Mouse (Mus musculus): Measurements from ENCODE around the gene A930004D18Rik.

The A930004D18Rik gene

GRCm38 (mm10) chr2:18037491-18037890 lies at the start of gene A930004D18Rik:
TSS of gene A930004D18Rik (minus strand) at chr2:18037737.
- DNase-seq (ENCODE audit: low read depth) = no peak

- no peak for DNase-seq (ENCODE audit: low read depth)
These were observed 42.8 kb upstream of the A930004D18Rik start for GRCm38 (mm10) chr2:18080182-18080860.

- DNase-seq (ENCODE audit: low read depth) = no peak
These were observed 34.4 kb upstream of the A930004D18Rik start for GRCm38 (mm10) chr2:18071947-18072346.

DNA sequence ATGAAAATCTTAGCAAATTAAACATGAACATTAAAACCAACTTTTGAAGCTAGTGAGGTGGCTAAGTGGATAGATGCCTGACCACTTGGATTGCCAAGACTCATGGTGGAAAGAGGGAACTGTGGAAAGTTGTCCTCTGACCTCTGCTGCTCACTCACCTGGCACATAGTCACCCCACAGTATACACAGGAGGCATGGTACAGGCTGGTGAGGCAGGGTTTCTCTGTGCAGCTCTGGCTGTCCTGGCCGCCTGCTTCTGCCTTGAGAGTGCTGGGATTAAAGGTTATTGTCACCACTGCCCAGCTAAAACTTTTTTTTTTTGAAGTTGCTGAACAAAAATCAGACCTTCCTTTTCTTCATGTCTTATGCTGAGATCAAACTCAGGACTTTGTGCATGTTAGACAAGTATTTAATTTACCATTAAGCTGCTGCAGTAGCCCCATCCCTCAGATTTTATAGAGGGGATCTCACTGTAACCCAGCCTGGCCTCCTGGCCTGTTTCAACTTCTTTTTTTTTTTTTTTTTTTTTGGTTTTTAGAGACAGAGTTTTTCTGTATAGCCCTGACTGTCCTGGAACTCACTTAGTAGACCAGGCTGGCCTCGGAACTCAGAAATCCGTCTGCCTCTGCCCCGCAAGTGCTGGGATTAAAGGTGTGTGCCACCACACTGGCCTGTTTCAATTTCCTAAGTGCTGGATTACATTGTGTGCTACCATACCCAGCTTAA lies 30.7 kb upstream of the A930004D18Rik start:
- no peak for DNase-seq (ENCODE audit: low read depth)

GRCm38 (mm10) chr2:18066436-18066835 lies 28.9 kb upstream of the A930004D18Rik start:
- no peak for DNase-seq (ENCODE audit: low read depth)

- DNase-seq (ENCODE audit: low read depth) = no peak
These were observed 28.1 kb upstream of the A930004D18Rik start for GRCm38 (mm10) chr2:18065708-18066030.

DNA sequence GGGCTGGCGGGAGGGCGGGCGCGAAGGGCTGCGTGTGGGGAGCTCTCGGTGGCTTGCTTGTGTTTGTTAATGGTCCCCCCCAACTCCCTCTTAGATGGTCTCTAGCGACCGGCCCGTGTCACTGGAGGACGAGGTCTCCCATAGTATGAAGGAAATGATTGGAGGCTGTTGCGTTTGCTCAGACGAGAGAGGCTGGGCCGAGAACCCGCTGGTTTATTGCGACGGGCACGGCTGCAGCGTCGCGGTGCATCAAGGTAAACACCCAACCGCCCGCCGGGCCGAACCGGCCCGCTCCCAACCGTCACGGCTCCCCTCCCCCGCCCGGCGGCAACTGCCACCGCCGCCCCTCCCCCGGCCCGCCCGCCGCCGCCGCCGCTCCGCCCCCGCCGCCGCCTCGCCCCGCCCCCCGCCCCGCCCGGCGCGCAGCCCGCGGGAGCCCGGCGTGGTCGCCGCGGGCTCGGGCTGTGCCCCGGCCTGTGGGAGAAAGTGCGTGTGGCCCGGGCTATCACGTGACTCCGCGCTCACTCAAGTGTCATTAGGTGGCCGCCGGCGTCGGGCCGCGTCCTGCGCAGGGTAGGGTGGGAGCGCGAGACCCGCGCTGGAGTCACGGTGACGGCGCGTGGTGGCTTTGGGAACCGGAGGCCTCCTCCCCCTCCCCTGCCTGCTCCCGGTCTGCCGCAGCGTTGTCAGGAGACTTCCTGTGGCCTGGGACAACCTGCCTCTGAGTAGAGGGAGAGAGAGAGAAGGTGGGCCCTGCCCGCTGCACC lies 27.6 kb upstream of the A930004D18Rik start:
- peak; percentile 80 for DNase-seq (ENCODE audit: low read depth)

- peak; percentile 97 for DNase-seq (ENCODE audit: low read depth)
These were observed 26.9 kb upstream of the A930004D18Rik start for GRCm38 (mm10) chr2:18064356-18064858.

DNA sequence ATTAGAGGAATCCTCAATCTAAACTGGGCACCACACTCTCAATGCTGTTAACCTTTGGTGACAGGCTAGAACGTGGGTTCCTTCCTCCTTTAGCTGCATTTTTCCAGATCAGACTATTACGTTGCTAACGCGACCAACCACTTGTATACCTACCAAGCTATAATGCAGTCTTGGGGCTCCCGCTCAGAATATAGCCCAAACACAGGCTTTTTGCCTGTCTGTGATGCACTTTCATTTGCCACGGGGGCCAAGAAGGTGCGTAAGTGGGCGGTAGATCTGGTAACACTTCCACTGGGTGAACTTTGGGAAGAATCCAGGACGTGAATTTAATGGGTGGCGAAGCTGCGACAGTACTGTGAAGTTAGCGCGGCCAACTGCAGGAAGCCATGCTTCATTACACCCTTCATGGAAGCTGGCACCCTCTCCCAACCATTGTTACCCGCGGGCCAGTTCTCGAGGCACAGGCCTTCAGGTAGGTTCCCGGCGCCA lies 26.3 kb upstream of the A930004D18Rik start:
- peak; percentile 73 for DNase-seq (ENCODE audit: low read depth)

- no peak for DNase-seq (ENCODE audit: low read depth)
These were observed 22.9 kb upstream of the A930004D18Rik start for GRCm38 (mm10) chr2:18060396-18060795.

- DNase-seq (ENCODE audit: low read depth) = no peak
These were observed 22.4 kb upstream of the A930004D18Rik start for GRCm38 (mm10) chr2:18059891-18060290.

GRCm38 (mm10) chr2:18059063-18059462 lies 21.5 kb upstream of the A930004D18Rik start:
- DNase-seq (ENCODE audit: low read depth) = no peak

GRCm38 (mm10) chr2:18058146-18058708 lies 20.7 kb upstream of the A930004D18Rik start:
- DNase-seq (ENCODE audit: low read depth) = peak; percentile 24

DNA sequence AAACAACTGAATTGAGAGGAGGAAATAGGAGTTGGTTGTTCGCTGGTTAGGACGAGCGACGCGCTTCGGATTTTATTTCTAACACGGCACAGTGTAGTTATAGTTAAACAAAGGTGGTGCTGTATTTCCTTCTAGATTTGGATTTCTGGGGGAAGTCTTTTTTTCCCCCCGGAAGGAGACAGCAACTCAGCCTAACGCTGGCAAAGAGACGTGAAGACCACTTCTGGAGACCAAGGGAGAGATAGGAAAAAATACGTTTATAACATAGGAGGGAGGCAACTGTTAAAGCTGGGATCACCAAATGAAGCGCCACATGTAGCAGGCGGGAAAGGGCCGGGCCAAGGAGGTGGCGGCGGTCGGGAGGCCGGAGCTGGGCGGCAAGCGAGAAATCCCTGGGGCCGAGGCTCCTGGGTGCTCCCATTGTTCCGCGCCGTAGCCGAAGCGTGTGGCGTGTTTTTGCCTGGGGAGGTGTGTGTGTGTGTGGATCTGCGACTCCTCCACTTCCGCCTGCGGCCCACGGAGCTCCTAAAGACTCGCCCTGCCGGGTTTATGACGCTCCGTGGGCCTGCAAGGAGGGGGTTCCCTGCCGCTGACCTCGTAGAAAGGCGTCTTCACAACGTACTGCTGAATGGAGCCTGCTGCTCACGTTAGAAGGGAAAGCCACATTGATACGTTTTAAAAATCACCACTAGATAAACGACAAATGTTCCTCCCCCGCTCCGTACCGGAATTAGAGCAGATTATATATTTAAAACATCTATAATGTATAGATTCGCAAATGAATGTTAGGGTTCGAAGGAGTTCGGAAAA lies 20.0 kb upstream of the A930004D18Rik start:
- DNase-seq (ENCODE audit: low read depth) = peak; percentile 72

DNA sequence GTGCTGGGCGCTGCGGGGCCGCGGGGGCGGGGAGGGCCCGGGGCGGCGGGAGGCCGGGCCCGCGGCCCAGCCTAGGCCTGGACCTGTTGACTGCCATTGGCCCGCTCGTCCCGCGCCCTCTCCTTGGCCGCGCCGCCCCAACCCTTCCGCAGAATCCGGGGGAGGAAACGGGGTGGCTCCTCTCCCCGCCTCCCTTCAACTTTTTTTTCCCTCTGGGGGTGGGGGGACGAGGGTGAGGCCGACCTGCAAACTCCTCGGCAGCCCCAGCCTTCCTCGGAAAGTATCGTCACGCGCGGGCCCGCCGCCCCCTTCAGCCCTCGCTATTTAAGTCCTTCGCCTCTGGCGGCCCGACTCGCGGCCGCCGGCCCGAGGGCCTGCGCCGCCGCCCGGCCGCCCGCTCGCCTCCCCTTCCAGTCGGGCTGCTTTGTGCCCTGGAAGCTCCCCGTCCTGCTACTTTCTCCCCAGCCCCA lies 19.3 kb upstream of the A930004D18Rik start:
- DNase-seq (ENCODE audit: low read depth) = peak; percentile 97

GRCm38 (mm10) chr2:18055929-18056785 lies 18.6 kb upstream of the A930004D18Rik start:
- peak; percentile 96 for DNase-seq (ENCODE audit: low read depth)

- DNase-seq (ENCODE audit: low read depth) = peak; percentile 33
These were observed 17.7 kb upstream of the A930004D18Rik start, which contains the start of gene Mllt10 for GRCm38 (mm10) chr2:18055016-18055928. TSS of gene Mllt10 (plus strand) at chr2:18055237.

DNA sequence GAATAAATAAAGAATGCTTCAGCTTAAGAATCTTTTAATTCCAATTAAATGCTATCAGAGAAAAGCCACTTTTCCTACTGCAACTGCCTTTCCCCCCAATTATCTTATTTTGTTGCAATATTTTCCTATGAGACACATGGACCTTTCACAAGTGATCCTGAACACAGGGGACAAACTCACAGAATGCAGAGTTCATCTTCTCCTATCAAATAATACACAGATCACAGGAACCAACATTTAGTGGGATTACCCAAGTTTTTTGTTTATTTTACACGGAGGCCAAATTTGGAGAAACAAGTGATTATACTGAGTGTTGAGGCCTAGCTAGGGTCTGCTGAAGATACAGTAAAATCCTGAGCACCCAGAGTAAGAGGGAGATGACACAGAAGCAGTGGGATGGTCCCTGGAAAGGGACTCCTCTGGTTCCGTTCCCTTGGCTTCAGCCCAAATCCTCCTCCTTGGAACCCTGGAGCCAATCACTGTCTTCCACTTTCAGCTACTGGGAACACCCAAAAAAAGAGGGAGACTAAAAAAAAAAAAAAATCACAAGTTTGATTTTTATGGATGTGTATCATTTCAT lies 16.5 kb upstream of the A930004D18Rik start:
- peak; percentile 48 for DNase-seq (ENCODE audit: low read depth)
